Mouse (Mus musculus): Measurements from ENCODE around the gene Nfasc. TPM values are rescaled to one million over a fixed set of nuclear protein-coding genes. Genes with fewer than 3 reads are reported as not detected.

Gene Nfasc
- polyA plus RNA-seq (2014; fragmentation: Nextera tagmentation; extraction: Ambion mirVana), result 0.14 and 0.36 TPM in 2 replicates

DNA sequence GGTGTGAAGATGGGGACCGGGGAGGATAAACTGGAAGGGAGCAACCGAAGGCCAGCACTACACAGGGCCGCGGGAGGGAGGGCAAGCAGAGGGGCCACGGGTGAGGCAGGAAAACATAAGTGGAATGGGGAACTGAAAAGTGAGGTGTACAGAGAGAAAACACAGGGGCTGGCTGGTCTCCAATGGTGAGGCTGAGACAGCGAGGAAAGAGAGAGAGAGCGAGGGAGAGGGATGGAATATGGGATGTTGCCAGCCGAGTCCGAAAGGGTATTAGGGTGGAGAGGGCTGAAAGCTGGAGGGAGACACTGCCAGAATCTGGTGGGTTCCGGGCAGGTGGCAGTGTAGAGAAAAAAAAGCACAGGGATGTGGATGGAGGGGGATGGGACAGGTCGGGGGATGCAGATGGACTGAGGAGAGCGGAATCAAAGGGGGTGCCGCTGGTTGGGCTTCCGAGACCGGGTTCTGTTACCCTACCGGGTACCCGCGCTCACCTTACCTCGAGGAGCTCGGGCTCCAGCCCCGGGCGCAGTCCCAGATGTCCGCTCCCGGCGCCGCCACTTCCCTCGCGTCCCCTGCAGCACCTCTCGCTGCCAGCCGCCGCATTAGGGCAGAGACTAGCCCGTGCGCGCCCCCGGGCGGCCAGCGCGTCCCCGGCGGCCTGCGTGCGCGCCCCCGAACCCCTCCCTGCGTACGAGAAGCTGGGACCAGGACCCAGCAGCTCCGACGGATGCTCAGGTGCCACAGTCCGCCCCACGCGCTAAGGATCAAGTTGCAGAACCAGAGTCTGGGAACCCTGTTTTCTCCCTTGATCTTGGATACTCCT lies at the start of gene Nfasc:
TSS of gene Nfasc (minus strand) at position 623 of the 823 bp plus-strand sequence.
- WGBS, result 5% methylated on average over 51 of the region's 51 CpGs
- Histone ChIP-seq H3K27me3 (replicated peaks; ENCODE audit: control insufficient read depth, insufficient read depth, low read length) (peaks cover 60% of the 10 kb centered on the region), H3K9me3 (ENCODE audit: control insufficient read depth, low read length) (no peaks in the 10 kb centered on the region), H3K4me1 (replicated peaks; ENCODE audit: control insufficient read depth, insufficient read depth, low read length) (peaks cover 5% of the 10 kb centered on the region; the same call in 1 of the 2 replicates), H3K36me3 (ENCODE audit: control insufficient read depth, insufficient read depth, low read length) (no peaks in the 10 kb centered on the region), H3K9ac (ENCODE audit: low read depth, low read length) (no peak within 1 kb of the TSS), H3K27ac (ENCODE audit: low read depth, low read length) (no peak within 1 kb of the TSS), H3K4me2 (peak within 1 kb of the TSS; percentile 49), H3K4me3 (ENCODE audit: low read depth, low read length) (peak within 1 kb of the TSS; percentile 31)
- no peak for ATAC-seq (replicated peaks; ENCODE audit: low FRiP score)
- DNase-seq (ENCODE audit: low spot score), result peak; percentile 56

DNA sequence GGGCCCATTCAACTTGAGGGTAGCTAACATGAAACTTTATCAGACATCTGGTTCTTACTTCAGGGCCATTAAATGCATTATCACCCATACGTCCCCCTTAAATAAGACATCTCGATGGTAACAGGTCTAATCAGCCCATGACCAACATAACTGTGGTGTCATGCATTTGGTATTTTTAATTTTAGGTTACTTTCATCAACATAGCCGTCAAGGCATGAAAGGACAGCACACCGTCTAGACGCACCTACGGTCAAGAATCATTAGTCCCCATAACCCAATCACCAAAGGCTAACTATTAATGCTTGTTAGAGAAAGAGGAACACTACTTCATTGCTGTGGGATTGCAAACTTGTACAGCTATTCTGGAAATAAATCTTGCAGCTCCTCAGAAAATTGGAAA lies 49.5 kb upstream of the Nfasc start:
- WGBS, result 91% methylated on average over 6 of the region's 6 CpGs
- no peak overlapping the region for H3K27ac ChIP-seq (ENCODE audit: low read depth, low read length)
- H3K4me2 ChIP-seq, result no peak overlapping the region
- H3K36me3 ChIP-seq (ENCODE audit: control insufficient read depth, insufficient read depth, low read length), result no peaks in the 10 kb centered on the region
- no peak overlapping the region for H3K9ac ChIP-seq (ENCODE audit: low read depth, low read length)
- H3K27me3 ChIP-seq (replicated peaks; ENCODE audit: control insufficient read depth, insufficient read depth, low read length), result no peaks in the 10 kb centered on the region
- H3K4me1 ChIP-seq (replicated peaks; ENCODE audit: control insufficient read depth, insufficient read depth, low read length), result no peaks in the 10 kb centered on the region
- no peak overlapping the region for H3K4me3 ChIP-seq (ENCODE audit: low read depth, low read length)
- H3K9me3 ChIP-seq (ENCODE audit: control insufficient read depth, low read length), result no peaks in the 10 kb centered on the region
- no peak for DNase-seq (ENCODE audit: low spot score)
- 0 out of 2 replicates have a peak, but pooled peaks have one; percentile 45 for ATAC-seq (replicated peaks; ENCODE audit: low FRiP score)

DNA sequence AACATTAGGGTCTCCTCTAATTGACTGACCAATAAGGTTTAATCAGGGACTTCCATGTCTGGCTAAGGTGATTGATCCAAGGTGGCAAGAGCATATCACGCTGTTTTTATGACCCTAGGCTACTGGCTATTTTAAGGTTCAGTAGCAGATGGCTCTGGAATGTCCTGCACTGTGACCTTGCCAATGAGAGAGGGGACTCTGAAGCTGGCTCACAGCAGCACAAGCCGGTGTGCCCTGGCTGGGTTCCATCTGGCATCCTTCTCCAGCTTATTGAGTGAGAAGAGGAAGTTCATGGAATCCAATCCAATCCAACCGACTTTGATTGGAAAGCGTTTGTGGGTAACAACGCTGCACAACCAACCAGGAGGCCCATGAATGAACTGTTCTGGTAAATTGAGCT lies 45.3 kb upstream of the Nfasc start:
- no peaks in the 10 kb centered on the region for H3K9me3 ChIP-seq (ENCODE audit: control insufficient read depth, low read length)
- peak; percentile 10 for DNase-seq (ENCODE audit: low spot score)
- no peak overlapping the region for H3K4me3 ChIP-seq (ENCODE audit: low read depth, low read length)
- no peak overlapping the region for H3K9ac ChIP-seq (ENCODE audit: low read depth, low read length)
- H3K4me2 ChIP-seq, result no peak overlapping the region
- H3K27ac ChIP-seq (ENCODE audit: low read depth, low read length), result no peak overlapping the region
- 72% methylated on average over 5 of the region's 5 CpGs for WGBS
- no peaks in the 10 kb centered on the region for H3K27me3 ChIP-seq (replicated peaks; ENCODE audit: control insufficient read depth, insufficient read depth, low read length)
- H3K4me1 ChIP-seq (replicated peaks; ENCODE audit: control insufficient read depth, insufficient read depth, low read length), result no peaks in the 10 kb centered on the region
- no peak for ATAC-seq (replicated peaks; ENCODE audit: low FRiP score)
- no peaks in the 10 kb centered on the region for H3K36me3 ChIP-seq (ENCODE audit: control insufficient read depth, insufficient read depth, low read length)

DNA sequence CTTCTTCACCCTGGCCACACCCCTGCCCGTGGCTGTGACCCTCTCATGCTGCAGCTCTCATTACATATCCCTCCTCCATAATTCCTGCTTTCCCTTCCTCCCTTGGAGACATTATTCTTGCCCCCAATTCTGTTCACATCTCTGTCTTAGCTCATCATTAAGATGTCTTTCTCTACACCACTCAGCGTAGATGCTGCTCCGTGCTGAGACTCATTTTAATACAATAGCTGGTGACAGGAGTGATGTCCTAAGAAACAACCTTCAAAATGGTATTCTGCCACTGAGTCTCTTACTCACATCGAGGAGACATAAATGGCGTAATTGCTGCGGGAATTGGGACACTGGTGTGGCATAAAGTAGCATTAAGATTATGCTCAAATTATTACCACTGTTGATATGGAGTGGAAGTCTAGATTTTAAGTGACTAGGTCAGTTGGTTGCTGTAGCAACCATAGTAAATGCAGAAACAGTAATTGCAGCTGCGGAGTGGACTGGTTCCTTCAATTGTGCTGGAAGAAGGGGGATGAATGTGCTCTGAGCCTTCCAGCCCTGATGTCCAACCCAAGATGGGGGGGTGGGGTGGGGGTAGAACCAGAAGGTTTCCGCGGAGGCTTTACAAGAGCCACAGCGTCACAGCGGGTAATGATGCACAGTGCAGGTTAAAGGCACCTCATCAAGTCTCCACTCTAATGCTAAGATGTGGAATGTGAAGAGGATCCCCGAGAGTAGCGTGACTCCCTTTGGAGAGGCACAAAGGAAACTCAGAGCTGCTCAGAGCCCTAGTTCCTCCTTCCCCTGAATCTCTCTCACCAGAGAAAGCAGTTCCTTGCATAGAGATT lies 40.2 kb upstream of the Nfasc start:
- no peak overlapping the region for H3K4me3 ChIP-seq (ENCODE audit: low read depth, low read length)
- ATAC-seq (replicated peaks; ENCODE audit: low FRiP score), result no peak
- no peaks in the 10 kb centered on the region for H3K27me3 ChIP-seq (replicated peaks; ENCODE audit: control insufficient read depth, insufficient read depth, low read length)
- no peaks in the 10 kb centered on the region for H3K36me3 ChIP-seq (ENCODE audit: control insufficient read depth, insufficient read depth, low read length)
- no peak overlapping the region for H3K4me2 ChIP-seq
- 66% methylated on average over 13 of the region's 13 CpGs for WGBS
- no peaks in the 10 kb centered on the region for H3K4me1 ChIP-seq (replicated peaks; ENCODE audit: control insufficient read depth, insufficient read depth, low read length)
- no peak overlapping the region for H3K9ac ChIP-seq (ENCODE audit: low read depth, low read length)
- DNase-seq (ENCODE audit: low spot score), result no peak
- no peak overlapping the region for H3K27ac ChIP-seq (ENCODE audit: low read depth, low read length)
- no peaks in the 10 kb centered on the region for H3K9me3 ChIP-seq (ENCODE audit: control insufficient read depth, low read length)

DNA sequence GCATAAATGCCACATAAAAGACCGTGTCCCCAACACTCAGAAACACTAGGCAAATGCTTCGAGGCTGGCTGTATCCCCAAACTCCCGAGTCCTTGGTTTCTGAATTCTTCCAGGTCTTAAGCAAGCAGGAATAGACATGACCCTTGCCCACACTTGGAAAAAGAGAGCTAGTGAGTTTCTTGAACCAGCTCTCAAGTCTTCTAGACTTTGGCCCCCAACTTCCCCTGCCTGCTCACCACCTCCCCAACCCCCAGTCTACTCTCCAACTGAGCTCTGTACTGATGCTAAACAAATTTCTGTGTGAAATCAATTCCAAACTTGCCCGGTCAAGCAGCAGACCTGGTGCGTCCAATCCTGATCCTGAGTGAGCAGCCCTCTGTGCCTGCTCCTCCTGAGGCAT lies 39.4 kb upstream of the Nfasc start:
- ATAC-seq (replicated peaks; ENCODE audit: low FRiP score), result no peak
- no peak for DNase-seq (ENCODE audit: low spot score)
- Histone ChIP-seq H3K4me2 (no peak overlapping the region), H3K9me3 (ENCODE audit: control insufficient read depth, low read length) (no peaks in the 10 kb centered on the region), H3K27ac (ENCODE audit: low read depth, low read length) (no peak overlapping the region), H3K27me3 (replicated peaks; ENCODE audit: control insufficient read depth, insufficient read depth, low read length) (no peaks in the 10 kb centered on the region), H3K9ac (ENCODE audit: low read depth, low read length) (no peak overlapping the region), H3K36me3 (ENCODE audit: control insufficient read depth, insufficient read depth, low read length) (no peaks in the 10 kb centered on the region), H3K4me1 (replicated peaks; ENCODE audit: control insufficient read depth, insufficient read depth, low read length) (no peaks in the 10 kb centered on the region), H3K4me3 (ENCODE audit: low read depth, low read length) (no peak overlapping the region)
- 88% methylated on average over 5 of the region's 5 CpGs for WGBS

DNA sequence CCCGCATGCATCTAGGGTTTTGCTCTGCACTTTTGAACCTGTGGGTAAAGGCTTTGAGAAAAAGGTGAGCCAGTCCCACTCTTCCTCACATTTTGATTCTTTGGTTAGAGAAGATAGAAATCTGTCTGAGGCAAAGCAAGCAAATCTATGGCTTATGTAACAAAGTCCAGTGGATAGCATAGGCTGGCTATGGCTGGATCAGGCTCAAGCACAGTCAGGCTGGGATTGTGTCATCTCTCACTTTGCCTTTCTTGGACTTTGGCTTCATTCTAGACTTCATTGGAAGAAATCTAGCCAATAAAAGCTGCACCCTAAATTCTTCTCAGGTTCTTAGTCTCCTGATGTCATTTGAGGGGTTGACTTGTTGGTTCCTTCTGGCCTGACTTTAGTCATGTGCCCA lies 38.7 kb upstream of the Nfasc start:
- H3K27ac ChIP-seq (ENCODE audit: low read depth, low read length), result no peak overlapping the region
- 74% methylated on average over 1 of the region's 1 CpGs for WGBS
- H3K4me1 ChIP-seq (replicated peaks; ENCODE audit: control insufficient read depth, insufficient read depth, low read length), result no peaks in the 10 kb centered on the region
- H3K9me3 ChIP-seq (ENCODE audit: control insufficient read depth, low read length), result no peaks in the 10 kb centered on the region
- no peak for ATAC-seq (replicated peaks; ENCODE audit: low FRiP score)
- H3K9ac ChIP-seq (ENCODE audit: low read depth, low read length), result no peak overlapping the region
- H3K4me3 ChIP-seq (ENCODE audit: low read depth, low read length), result no peak overlapping the region
- DNase-seq (ENCODE audit: low spot score), result no peak
- H3K4me2 ChIP-seq, result no peak overlapping the region
- H3K36me3 ChIP-seq (ENCODE audit: control insufficient read depth, insufficient read depth, low read length), result no peaks in the 10 kb centered on the region
- no peaks in the 10 kb centered on the region for H3K27me3 ChIP-seq (replicated peaks; ENCODE audit: control insufficient read depth, insufficient read depth, low read length)

DNA sequence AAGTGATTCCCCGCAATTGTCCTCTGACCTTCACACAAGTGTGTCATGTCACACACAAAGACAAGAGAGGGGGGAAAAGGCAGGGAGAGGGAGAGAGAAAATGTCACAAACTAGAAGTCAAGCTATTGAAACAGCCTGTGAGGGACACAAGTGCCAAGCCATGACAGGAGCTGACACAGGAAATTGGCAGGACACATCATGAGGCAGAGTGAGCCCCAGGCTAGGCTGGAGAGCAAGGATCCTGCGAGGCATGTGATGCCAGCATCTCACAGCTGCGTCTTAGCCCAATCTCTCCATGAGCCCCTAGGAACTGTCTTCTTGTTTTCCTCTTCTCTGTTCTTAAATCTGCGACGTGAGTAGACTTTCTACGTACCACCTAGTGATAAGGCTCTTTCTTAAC lies 33.4 kb upstream of the Nfasc start:
- H3K4me2 ChIP-seq, result no peak overlapping the region
- H3K9me3 ChIP-seq (ENCODE audit: control insufficient read depth, low read length), result no peaks in the 10 kb centered on the region
- DNase-seq (ENCODE audit: low spot score) (no peak), ATAC-seq (replicated peaks; ENCODE audit: low FRiP score) (no peak)
- no peaks in the 10 kb centered on the region for H3K36me3 ChIP-seq (ENCODE audit: control insufficient read depth, insufficient read depth, low read length)
- H3K4me3 ChIP-seq (ENCODE audit: low read depth, low read length), result no peak overlapping the region
- H3K4me1 ChIP-seq (replicated peaks; ENCODE audit: control insufficient read depth, insufficient read depth, low read length), result no peaks in the 10 kb centered on the region
- H3K27me3 ChIP-seq (replicated peaks; ENCODE audit: control insufficient read depth, insufficient read depth, low read length), result no peaks in the 10 kb centered on the region
- WGBS, result 81% methylated on average over 6 of the region's 6 CpGs
- no peak overlapping the region for H3K27ac ChIP-seq (ENCODE audit: low read depth, low read length)
- H3K9ac ChIP-seq (ENCODE audit: low read depth, low read length), result no peak overlapping the region

DNA sequence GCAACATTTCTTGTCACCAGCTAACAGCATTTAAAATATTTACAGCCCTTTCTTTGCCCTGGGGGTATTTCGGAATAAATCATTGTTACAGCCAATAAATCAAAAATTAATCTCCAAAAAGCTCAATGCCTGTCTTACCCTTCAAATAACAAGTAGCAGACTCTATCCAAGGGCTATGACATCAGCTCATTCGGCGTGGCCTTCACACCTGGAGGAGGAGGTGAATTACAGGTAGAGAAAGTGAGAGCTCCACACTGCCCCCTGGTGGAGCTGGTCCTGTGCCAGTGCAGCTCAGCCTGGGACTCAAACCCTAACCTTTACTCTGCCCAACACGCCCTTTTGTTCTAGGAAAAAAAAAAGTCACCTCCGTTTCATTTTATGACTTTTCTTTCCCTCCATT lies 29.8 kb upstream of the Nfasc start:
- no peak overlapping the region for H3K4me3 ChIP-seq (ENCODE audit: low read depth, low read length)
- WGBS, result 27% methylated on average over 5 of the region's 5 CpGs
- H3K27me3 ChIP-seq (replicated peaks; ENCODE audit: control insufficient read depth, insufficient read depth, low read length), result no peaks in the 10 kb centered on the region
- no peaks in the 10 kb centered on the region for H3K36me3 ChIP-seq (ENCODE audit: control insufficient read depth, insufficient read depth, low read length)
- DNase-seq (ENCODE audit: low spot score) (no peak), ATAC-seq (replicated peaks; ENCODE audit: low FRiP score) (no peak)
- no peaks in the 10 kb centered on the region for H3K9me3 ChIP-seq (ENCODE audit: control insufficient read depth, low read length)
- no peak overlapping the region for H3K4me2 ChIP-seq
- no peak overlapping the region for H3K27ac ChIP-seq (ENCODE audit: low read depth, low read length)
- no peak overlapping the region for H3K9ac ChIP-seq (ENCODE audit: low read depth, low read length)
- no peaks in the 10 kb centered on the region for H3K4me1 ChIP-seq (replicated peaks; ENCODE audit: control insufficient read depth, insufficient read depth, low read length)
